Mouse (Mus musculus): Measurements from ENCODE around the gene Mef2c.

GRCm38 (mm10) chr13:83468794-83469193 is 35.0 kb upstream of the Mef2c start:
- TF ChIP-seq TAL1 (IDR thresholded peaks at IDR 0.05; ENCODE audit: low read length): no peak
- TF ChIP-seq GATA1 (IDR thresholded peaks at IDR 0.05; ENCODE audit: low read length): no peak
